In the genomic region with DNA sequence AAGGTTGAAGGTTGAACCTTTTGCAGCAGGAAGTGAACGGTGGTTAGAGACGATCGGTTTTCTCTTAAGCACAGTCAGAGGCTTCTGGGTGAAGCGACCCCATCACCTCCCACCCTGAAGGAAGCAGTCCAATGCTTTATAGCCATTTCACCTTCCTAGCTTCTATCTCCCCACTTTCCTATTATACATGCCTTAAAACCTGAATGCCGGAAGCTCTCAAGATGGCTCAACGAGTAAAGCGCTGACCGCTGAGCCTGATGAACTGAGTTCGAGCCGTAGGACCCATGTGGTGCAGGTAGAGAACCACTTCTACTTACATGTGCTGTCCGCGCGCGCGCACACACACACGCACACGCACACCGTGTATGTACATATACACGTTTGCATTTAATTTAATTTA, we compare ENCODE assay signal across 8 mouse cellular contexts. TPM values are rescaled to one million over a fixed set of nuclear protein-coding genes. Genes with fewer than 3 reads are reported as not detected.
A peak's percentile ranks its signal among the peaks of the same experiment; 100 is the strongest.
DNase-seq lines count a peak whose midpoint lies in the region; ATAC-seq and TF ChIP-seq lines count a peak whose summit lies in the region.

No protein-coding gene starts in this region.

- H3K4me3 ChIP-seq in gastrocnemius, adult 2 months: peak overlapping the region; percentile 53
- peak overlapping the region in 1 of 2 experiments; percentile 37; a peak in 2 of 4 replicates for H3K4me3 ChIP-seq in ES-E14 (ENCODE audit: insufficient read depth in 1 of 2, low read depth in 1 of 2, low read length in 2 of 2, poor library complexity in 1 of 2, severe bottlenecking in 1 of 2)
- no peak overlapping the region for H3K4me3 ChIP-seq in hindbrain, embryonic 11.5 days (ENCODE audit: low read depth, low read length)
- 0 out of 2 replicates have a peak overlapping the region, but pooled peaks have one; percentile 1 for H3K4me3 ChIP-seq in midbrain, embryonic 11.5 days (ENCODE audit: low read depth, low read length)

- H3K27ac ChIP-seq in gastrocnemius, adult 2 months: no peak overlapping the region
- no peak overlapping the region for H3K27ac ChIP-seq in ES-E14 (ENCODE audit: insufficient read depth, low read depth, low read length, poor library complexity, severe bottlenecking)
- no peak overlapping the region for H3K27ac ChIP-seq in hindbrain, embryonic 11.5 days (ENCODE audit: low read depth, low read length)
- no peak overlapping the region for H3K27ac ChIP-seq in midbrain, embryonic 11.5 days (ENCODE audit: low read depth, low read length)

- WGBS in hindbrain, embryonic 11.5 days: 34% methylated on average over 19 of the region's 19 CpGs
- 27% methylated on average over 19 of the region's 19 CpGs for WGBS in midbrain, embryonic 11.5 days

- in situ Hi-C loops in ES-E14 (cut with MboI; ENCODE audit: low sequenced_read_pairs in 2 of 2, unreplicated experiment in 2 of 2): no loop called here

- intact Hi-C loops in gastrocnemius, adult 2 months (cut with DNase I): no loop called here
- intact Hi-C loops in gastrocnemius, postnatal 36 days (cut with DNase I): no loop called here

- no peak overlapping the region for H3K9ac ChIP-seq in ES-E14 (ENCODE audit: insufficient read depth, low read depth, low read length, poor library complexity, severe bottlenecking)
- H3K9ac ChIP-seq in hindbrain, embryonic 11.5 days (ENCODE audit: low read depth, low read length): no peak overlapping the region
- H3K9ac ChIP-seq in midbrain, embryonic 11.5 days (ENCODE audit: low read length): no peak overlapping the region

- no peaks in the 10 kb centered on the region for H3K9me3 ChIP-seq in ES-E14 (ENCODE audit: control insufficient read depth, insufficient read depth, low read depth, low read length)
- H3K9me3 ChIP-seq in hindbrain, embryonic 11.5 days (ENCODE audit: control insufficient read depth, low read length): no peaks in the 10 kb centered on the region
- no peaks in the 10 kb centered on the region for H3K9me3 ChIP-seq in midbrain, embryonic 11.5 days (ENCODE audit: control insufficient read depth, low read length)

- H3K4me1 ChIP-seq in ES-E14 (ENCODE audit: control insufficient read depth in 2 of 2, insufficient read depth in 2 of 2, low read length in 2 of 2, poor library complexity in 1 of 2): peaks cover 0 to 3% of the 10 kb centered on the region in 2 experiments; a peak in 2 of 4 replicates
- H3K4me1 ChIP-seq in hindbrain, embryonic 11.5 days (replicated peaks; ENCODE audit: control insufficient read depth, insufficient read depth, low read length): no peaks in the 10 kb centered on the region
- H3K4me1 ChIP-seq in midbrain, embryonic 11.5 days (ENCODE audit: control insufficient read depth, insufficient read depth, low read length): peaks cover 9% of the 10 kb centered on the region; the same call in 1 of the 2 replicates

- no peaks in the 10 kb centered on the region for H3K27me3 ChIP-seq in hindbrain, embryonic 11.5 days (ENCODE audit: control insufficient read depth, insufficient read depth, low read length)
- peaks cover 3% of the 10 kb centered on the region; the same call in 1 of the 2 replicates for H3K27me3 ChIP-seq in midbrain, embryonic 11.5 days (ENCODE audit: control insufficient read depth, insufficient read depth, low read length)

- peak overlapping the region; percentile 21; the same call in 1 of the 2 replicates for H3K4me2 ChIP-seq in hindbrain, embryonic 11.5 days (replicated peaks; ENCODE audit: low read depth, low read length)
- H3K4me2 ChIP-seq in midbrain, embryonic 11.5 days: peak overlapping the region; percentile 35

- no peak for DNase-seq in gastrocnemius, adult 2 months
- no peak for DNase-seq in gastrocnemius, postnatal 36 days
- DNase-seq in ES-E14 (ENCODE audit: low read depth, low spot score): peak; percentile 4
- peak; percentile 35 for DNase-seq in hindbrain, embryonic 11.5 days (ENCODE audit: low spot score)
- peak; percentile 86 for DNase-seq in midbrain, embryonic 11.5 days (ENCODE audit: low spot score, missing footprints)
- DNase-seq in right cerebral cortex, postnatal 36 days (ENCODE audit: low spot score in 2 of 2): no peak
- no peak for DNase-seq in urinary bladder, adult 2 months (ENCODE audit: low spot score)
- DNase-seq in adrenal gland, postnatal 36 days: no peak

- H3K36me3 ChIP-seq in ES-E14 (ENCODE audit: control insufficient read depth, insufficient read depth, low read length, poor library complexity, severe bottlenecking): no peaks in the 10 kb centered on the region
- no peaks in the 10 kb centered on the region for H3K36me3 ChIP-seq in hindbrain, embryonic 11.5 days (ENCODE audit: control insufficient read depth, insufficient read depth, low read length)
- no peaks in the 10 kb centered on the region for H3K36me3 ChIP-seq in midbrain, embryonic 11.5 days (ENCODE audit: control insufficient read depth, insufficient read depth, low read length)

- no peak for ATAC-seq in hindbrain, embryonic 11.5 days (ENCODE audit: low FRiP score)
- peak; percentile 25; the same call in 1 of the 2 replicates for ATAC-seq in midbrain, embryonic 11.5 days (ENCODE audit: low FRiP score)

- no peak for TF ChIP-seq CTCF in gastrocnemius, adult 2 months (IDR thresholded peaks at IDR 0.05)

TF ChIP-seq in ES-E14, 5 proteins besides CTCF, POLR2A, EP300 and RAD21:
- TF ChIP-seq HCFC1 (IDR thresholded peaks at IDR 0.05; ENCODE audit: borderline replicate concordance, insufficient read depth, low read length) (no peak), ZNF384 (IDR thresholded peaks at IDR 0.05; ENCODE audit: low read depth, low read length) (no peak), MAFK (IDR thresholded peaks at IDR 0.05; ENCODE audit: insufficient read depth, low read depth, low read length) (no peak), CHD2 (IDR thresholded peaks at IDR 0.05; ENCODE audit: low read depth, low read length) (no peak), ZC3H11A (IDR thresholded peaks at IDR 0.05; ENCODE audit: borderline replicate concordance, low read depth, low read length) (no peak)

RNA-seq across cellular contexts. Expression of a gene that starts 35.4 kb away (rescaled TPM):
- total RNA-seq in gastrocnemius, adult 2 months (2021): 10 to 100 TPM; 10.6 to 12.9 TPM
- total RNA-seq in gastrocnemius, postnatal 36 days (2021): 10 to 100 TPM in 1 of 2 experiments, 1 to 10 TPM in 1; 8.8 to 13.4 TPM
- total RNA-seq in ES-E14 (2012; rRNA removed): 26.6 and 29.7 TPM in 2 replicates
- polyA plus RNA-seq in hindbrain, embryonic 11.5 days (2014; fragmentation: Nextera tagmentation; extraction: Ambion mirVana): 9.2 and 9.6 TPM in 2 replicates
- 7.2 and 8.2 TPM in 2 replicates for polyA plus RNA-seq in midbrain, embryonic 11.5 days (2014; fragmentation: Nextera tagmentation; extraction: Ambion mirVana)
- polyA plus RNA-seq in urinary bladder, adult 2 months (2012; rRNA removed): 7.7 and 9.1 TPM in 2 replicates
- total RNA-seq in adrenal gland, postnatal 36 days (2021): 10 to 100 TPM; 20.7 to 25.4 TPM

Comparison
In these comparisons a context has a peak if more than half of its experiments do, and no peak if none do; other contexts are left out.
1. DNase-seq: peak in ES-E14 (single experiment), hindbrain, embryonic 11.5 days (single experiment) and midbrain, embryonic 11.5 days (single experiment); none in gastrocnemius, adult 2 months (single experiment), gastrocnemius, postnatal 36 days (0 of 2), right cerebral cortex, postnatal 36 days (0 of 2), urinary bladder, adult 2 months (single experiment) and adrenal gland, postnatal 36 days (0 of 2).